Mouse (Mus musculus) kidney, postnatal 4 days (tissue): ENCODE measurements around the gene Grb2.

ENCODE experiments used
- DNase-seq, 2 experiments: peaks; one replicate each; pipeline ENCODE4 v3.0.0; 2021; ENCODE audit warnings: mixed read lengths in 2 of 2

Gene Grb2

DNA sequence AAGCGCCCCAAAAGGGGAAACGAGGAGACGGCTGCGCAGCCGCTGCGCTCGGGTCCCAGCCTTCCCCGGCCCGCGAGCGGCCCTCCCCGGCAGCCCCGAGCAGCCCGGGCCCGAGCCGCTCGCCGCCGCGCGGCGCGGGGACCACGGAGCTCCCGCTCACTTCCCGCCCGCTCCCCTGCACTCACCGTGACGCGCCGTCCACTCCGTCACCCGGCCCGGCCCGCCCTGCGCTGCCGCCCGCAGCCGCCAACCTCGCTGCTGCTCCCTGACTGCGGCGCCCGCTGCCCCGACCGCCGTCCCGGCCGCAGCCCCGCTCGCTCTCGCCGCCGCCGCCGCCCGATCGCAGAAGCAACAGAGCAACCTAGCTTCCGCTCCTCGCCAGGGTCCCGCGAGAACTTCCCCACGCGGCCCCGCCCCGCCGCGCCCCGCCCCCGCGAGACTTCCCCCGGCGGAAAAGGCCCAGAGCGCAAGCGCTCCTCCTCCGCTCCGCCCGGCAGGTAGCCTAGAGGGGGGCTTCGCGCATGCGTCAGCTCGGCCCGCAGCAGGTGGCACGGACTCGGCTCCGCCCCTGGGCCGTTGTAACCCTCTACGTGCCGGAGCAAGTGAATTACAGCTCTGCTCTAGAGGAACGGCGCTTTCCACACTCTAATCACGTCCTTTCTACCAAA lies at the start of gene Grb2:
Gene Grb2 (minus strand): TSS at position 389 of the 668 bp plus-strand sequence.
- peak; percentile 99 to 100 for DNase-seq

DNA sequence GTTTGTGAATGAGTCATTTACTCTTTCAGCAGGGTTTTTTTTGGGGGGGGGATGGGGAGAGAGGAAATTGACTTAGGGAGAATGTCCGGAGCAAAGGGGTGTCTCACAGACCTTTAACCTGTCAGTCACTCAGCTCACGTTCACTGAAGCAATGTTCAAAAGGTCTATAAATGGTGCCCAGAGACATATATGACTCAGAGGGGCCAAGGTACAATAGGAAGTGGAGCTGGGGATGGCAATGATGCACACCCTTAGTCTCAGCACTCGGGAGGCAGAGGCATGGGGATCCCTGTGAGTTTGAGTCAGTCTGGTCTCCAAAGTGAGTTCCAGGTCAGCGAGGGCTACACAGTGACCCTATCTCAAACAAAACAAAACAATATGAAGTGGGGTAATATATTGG lies 45.1 kb upstream of the Grb2 start:
- no peak for DNase-seq

DNA sequence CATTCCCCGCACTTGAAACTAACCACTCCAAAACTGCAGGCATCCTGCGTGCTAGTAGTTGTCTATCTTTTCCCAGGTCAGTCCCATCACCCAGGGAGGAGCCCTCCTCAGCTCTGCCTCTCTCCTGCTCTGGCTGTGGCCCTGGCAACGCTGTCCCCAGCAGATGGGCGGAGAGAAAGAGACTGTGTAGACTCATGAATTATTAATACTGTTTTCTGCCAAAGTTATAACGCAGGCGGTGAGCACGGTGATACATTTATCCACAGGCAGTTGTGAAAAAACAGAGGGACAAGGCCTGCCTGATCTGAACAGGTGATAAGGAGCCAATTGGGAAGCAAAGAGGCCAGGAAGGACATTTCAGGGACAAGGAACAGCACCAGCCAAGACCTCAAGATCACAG lies 44.3 kb upstream of the Grb2 start:
- DNase-seq: no peak

DNA sequence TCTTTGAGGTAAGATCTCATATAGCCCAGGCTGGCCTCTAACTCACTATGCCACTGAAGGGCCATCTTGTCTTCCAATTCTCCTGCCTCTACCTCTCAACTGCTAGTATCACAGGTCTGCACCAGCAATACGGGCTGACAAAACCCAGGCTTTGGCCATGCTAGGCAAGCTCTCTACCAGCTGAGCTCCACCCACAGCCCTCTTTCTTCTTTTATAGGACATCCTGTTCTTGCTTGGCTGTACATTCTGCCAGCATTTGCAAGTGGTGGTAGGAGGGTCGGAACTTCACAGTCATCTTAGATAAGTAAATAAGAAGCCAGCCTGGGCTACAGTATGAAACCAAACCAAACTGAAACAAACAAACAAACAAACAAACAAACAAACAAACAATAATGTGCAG lies 43.3 kb upstream of the Grb2 start:
- no peak for DNase-seq

DNA sequence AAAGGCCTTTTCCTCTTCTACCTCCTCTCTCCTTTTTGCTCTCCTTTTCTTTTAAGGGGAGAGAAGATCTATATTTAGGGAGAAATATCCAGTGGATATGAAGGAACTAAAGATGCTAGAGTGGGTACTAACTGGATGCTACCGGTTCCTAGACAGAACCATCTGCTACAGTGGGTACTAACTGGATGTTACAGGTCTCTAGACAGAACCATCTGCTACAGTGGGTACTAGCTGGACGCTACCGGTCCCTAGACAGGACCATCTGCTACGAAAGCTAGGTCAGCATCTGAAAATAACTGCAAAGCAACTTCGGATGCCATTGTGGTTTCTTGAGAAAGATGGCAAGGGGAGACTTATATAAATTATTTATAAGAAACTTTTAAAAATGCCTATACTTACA lies 41.4 kb upstream of the Grb2 start:
- DNase-seq: no peak

DNA sequence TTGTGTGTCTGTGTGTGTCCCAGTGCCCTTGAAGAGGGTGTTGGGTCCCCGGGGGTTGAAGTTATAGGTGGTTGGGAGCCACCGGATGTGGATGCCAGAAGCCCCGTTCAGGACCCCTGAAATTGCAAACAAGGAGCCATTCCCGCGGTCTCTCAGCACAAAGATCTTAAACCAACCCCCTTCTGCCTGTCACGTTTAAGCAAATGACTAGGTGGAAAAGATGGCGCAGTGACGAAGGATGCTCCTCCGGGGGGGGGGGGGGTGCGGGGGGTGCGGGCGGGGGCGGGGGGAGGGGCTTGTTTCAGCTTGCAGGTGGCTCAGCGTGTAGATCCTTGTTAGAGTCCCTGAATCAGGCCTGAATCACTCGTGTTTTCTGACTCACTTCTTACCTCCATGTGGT lies 39.0 kb upstream of the Grb2 start:
- no peak for DNase-seq

DNA sequence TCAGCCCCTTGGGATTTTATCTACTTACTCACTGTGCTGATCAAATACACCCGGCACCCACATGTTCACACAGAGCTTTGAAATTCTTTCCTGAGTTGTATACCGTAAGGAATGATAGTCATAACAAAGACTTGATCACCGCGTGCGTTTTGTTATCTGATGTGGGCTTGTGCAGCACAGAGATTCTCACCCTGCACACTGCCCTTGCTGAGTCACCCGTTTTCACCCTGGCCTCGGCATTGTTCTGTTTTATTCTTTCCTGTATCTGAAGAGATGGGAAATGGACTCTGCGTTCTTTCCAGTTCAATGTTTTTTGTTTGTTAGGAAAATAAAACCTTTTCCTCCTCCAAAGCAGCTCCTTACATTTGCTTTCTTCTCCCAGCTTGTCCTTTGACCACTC lies 38.4 kb upstream of the Grb2 start:
- peak in 1 of 2 experiments; percentile 21 for DNase-seq

DNA sequence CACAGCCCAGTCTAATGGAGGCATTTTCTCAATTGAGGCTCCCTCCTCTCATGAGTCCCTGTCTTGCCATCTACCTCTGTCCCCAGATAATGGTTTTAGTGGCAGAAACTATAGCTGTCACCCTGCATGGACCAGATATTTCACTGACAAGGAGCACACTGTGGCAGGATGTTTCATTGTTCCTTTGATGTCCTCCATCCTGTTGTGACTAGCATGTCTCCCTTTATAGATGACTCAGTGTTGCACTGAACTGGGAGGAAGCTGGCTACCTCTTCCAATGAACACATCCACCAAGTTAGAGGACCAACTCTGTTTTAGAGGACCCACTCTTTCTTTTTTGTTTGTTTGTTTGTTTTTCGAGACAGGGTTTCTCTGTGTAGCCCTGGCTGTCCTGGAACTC lies 37.7 kb upstream of the Grb2 start:
- DNase-seq: no peak

DNA sequence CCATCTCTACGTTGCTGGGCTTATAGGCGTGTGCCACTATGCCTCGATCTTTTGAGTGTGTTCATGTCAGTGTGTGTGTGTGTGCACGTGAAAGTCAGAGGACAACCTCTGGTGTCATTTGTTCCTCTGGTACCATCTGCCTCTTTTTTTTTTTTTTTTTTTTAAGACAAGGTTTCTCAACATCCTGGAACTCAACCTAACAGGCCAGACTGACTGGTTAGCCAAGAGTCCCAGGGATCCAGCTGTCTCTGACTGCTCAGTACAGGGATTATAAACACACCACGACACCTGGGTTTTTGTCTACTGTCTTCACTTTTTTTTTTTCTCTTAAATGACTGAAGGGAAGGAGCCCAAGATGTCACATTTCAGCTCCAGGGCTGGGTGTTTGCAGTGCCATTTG lies 36.0 kb upstream of the Grb2 start:
- no peak for DNase-seq

DNA sequence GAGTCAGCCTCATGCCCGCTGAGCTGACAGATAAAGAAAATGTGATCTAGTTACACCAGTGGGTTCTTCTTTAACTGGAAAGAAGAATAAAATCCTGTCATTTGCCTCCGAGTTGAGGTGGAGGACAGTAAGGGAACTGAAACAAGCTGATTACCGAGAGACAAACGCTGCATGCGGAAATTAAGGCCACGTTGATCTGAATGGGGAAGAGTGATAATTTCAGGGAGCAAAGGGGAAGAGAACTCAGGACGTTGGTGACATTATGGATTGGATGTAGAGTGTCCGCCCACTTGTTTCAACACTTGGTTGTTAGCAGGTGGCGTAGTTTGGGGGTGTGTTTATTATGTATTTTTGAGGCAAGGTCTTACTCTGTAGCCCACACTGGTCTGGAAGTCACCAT lies 34.5 kb upstream of the Grb2 start:
- no peak for DNase-seq

DNA sequence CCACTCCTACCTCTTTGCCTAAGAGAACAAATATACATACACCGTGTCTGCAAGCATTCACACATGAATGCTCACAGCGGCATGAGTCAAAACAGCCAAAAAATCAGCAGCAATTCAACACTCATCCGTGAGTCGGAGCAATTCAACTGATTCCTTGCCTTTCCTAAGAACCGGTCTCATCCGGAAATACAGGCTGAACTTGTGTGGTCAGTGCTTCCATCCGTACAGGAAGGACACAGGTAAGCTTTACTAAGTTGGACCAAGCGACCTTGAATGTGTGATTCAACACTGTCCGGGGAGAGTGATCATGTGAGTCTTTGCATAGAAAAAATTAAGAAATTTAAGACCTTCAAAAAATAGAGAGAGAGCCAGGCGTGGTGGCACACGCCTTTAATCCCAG lies 32.7 kb upstream of the Grb2 start:
- DNase-seq: no peak

DNA sequence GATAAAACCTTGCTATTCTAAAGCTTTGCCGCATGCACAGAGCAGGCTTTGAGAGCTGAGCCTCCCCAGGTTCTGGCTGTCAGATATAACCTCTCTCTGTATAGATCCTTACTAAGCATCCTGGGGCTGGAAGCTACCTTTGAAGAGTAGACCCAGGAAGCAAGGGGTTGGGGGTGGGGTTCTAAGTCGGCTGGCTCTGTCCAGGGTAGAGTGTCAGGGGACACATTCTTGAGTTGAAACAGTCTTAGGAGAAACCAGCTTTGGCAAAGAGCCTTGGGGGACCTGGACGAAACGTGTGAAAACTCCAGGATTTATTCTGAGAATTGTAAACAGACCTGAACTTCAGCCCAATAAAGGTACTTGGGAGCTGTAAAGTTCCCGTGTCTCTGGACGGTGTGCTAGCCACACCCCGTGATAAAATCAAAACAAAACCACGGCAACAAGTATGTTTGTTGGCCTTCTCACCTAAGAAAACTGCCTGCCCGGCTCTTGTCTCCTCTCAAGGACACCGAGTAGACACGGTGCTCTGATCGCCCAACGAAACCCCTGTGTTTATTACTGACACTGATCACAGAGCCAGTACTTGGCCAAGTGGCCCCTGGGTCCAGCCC lies 30.0 kb upstream of the Grb2 start:
- DNase-seq: no peak

DNA sequence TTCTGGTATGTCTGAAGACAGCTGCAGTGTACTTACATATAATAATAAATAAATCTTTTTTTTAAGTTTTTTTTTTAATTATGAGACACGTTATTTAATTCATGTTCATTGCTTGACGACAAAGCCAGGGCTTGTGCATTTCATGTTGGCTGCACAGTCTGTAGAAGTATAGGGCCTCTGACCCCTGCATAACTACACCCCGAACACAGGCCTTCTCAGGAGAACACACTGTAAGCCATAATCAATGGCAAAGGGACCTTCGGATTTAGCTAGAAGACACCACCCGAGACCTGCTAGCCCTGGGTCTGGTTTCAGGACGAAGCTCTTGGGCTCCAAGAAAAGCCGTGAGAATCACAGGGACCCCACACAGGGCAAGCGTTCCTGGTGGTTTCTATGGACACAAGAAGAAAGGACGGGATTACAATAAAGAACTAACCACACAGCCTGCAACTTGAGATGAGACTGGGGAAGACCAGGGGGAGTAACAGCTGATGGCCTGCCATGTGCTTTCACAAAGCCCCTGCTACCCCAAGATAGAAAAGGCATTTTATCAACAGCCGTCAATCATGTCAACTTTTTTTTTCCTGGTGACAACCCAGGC lies 29.3 kb upstream of the Grb2 start:
- no peak for DNase-seq

DNA sequence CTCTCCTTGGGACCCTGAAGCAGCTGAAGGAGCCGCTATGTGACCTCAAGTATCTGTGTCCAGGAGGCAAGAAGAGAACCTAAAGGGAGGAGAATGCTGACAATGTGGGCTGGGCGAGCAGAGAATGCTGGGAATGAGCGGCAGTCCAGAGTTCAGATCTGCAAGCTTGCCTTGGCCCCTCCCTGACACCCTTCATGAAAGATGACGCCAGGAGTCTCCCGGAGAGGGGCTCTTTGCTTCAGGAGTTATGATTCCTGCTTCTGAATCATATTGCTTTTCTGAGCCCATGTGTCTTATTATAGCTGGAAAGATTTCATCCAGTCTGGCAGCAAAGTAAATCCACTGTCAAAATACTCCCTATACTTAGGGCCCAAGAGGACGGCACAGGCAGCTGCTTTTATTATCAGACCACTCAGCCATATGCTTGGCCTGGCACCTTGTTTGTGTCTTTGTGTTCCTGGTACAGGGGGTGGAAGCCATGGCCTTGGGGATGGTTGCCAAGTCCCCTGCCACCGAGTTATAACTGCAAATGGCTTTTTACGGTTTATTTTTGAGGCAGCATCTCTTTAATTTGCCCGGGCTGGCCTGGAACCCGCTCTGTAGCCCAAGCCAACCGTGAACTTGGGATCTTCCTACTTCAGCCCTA lies 25.8 kb upstream of the Grb2 start:
- DNase-seq: peak; percentile 30 to 56

DNA sequence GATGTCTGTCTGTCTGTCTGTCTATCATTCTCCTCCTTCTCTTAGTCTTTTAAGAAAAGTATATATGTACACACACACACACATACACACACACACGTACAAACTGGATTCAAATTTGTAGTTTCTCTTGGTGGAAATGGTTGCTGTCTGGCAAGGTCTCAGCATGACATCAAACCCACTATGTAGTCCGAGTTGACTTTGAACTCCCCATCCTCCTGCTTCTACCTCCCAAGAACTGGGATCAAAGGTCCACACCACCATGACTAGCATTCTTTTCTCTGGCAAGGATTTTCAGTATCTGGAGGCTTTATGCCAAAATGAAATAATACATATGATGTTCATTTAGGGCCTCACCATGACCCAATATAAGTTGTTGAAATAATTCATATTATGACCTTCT lies 14.8 kb upstream of the Grb2 start:
- DNase-seq: no peak

DNA sequence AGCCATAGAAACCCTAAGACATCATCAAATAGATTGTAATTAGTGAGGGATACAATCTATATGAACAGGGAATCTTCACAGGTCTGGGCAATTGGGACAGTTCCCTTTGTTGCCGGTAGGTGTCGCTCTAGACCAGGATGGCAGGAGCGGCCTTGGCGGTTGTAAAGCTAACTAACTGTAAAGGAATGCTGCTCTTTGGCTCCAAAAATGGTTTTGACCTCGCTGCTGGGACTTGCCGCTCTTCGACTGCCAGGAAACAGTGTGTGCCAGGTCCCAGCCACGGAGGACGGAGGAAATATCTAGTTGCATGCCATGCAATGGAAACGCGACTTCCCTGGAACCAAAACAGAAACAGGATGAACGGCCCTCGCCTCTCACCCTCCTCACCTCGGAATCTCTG lies 14.2 kb upstream of the Grb2 start:
- peak; percentile 89 to 90 for DNase-seq

DNA sequence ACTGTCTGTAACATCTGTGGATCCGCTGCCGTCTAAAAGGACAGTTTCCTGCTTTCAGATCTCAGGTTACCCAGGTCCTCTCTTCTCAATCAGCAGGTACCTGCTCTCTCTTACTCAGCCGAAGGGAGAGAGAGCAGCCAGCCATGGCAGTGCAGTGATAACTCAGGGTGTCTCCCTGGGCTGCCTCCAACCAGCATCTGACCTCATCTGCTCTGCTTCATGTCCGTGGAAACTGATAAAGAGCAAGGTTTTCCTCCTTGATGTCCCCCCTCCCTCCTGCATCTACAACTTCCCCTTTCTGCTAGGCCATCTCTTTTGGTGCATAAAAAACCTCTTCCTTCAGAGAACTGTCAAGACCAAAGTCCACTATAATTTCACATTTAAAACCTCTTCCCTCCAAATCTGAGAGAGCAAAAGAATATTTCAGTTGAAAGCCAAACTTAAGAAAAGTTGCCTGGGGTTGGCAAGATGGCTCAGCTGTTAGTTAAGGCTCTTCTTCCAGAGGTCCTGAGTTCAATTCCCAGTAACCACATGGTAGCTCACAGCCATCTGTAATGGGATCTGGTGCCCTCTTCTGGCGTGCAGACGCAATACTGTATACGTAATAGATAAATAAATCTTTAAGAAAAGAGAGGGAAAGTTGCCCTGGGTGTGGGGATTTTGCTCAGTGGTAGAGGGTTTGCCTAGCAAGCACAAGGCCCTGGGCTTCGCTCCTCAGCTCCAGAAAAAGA lies 9.4 kb upstream of the Grb2 start:
- DNase-seq: peak; percentile 47 to 52

DNA sequence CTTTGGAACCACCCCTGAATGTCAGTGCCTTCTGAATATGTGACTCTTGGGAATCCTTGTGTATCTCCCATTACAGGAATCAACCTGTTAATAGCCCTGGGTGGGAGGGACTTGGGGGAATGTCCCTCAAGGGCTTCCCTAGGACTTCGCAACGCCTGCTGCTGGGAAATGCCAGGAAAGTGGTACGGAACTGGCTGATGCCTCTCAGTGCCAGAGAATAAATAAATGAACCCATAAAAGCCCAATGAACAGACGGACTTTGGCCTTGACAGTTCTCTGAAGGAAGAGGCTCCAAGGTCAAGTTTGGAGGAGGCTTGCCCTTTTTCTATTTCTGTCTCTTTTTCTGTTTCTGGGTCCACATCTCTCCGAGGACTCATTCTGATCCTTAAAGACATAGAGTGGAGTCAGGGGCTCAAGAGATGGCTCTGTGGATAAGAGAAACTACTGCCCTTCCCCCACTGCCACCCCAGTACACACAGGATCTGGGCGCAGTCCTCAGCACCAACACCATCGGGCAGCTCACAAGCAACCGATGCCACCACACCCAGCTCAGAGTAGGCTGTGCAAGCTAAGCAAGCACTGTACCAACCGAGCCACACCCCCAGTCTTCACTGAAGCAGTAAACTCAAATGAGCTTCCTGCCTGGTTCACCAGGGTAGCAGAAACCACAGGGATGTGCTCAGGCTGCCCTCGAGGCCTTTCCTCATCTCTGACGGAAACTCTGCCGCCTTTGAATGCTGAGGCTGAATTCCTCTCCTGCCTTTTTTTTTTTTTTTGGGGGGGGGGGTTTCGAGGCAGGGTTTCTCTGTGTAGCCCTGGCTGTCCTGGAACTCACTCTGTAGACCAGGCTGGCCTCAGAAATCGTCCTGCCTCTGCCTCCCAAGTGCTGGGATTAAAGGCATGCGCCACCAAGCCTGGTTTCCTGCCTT lies 8.3 kb upstream of the Grb2 start:
- no peak for DNase-seq

DNA sequence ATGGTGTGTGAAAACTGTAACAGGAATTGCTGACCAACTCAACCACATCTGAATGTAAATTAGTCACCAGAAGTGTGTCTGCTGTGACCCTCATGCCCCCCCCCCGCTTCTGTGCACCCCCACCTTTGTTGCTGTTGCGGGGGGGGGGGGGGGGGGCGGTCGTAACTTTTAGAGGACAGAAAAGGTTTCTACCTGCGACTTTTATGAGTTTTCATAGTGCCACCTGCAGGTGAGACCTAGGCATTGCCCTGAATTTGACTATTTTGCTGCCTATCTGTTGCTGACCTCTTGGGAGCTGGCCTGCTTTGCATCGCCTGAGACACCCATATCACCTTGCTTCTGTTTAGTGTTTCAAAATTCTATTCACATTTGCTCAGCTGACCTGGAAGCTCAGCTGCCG lies 6.1 kb upstream of the Grb2 start:
- DNase-seq: peak; percentile 65 to 74

DNA sequence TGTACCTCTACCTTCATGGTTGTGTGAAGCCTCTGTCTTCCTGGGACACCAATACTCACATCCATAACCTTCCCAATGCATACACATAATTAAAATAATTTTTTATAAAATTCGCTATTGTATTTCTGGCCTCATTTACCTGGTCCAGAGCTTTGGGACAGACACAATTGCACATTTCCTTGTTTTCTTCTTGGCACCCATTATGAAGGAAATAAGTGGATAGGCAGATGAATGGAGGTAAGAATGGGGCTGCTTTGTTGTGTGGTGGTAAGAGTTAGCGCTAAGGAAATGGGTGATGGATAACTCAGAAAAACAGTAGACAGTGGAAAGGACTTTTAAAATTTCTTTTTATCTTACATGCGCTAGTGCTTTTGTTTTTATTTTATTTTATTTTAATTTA lies 5.0 kb upstream of the Grb2 start:
- no peak for DNase-seq

DNA sequence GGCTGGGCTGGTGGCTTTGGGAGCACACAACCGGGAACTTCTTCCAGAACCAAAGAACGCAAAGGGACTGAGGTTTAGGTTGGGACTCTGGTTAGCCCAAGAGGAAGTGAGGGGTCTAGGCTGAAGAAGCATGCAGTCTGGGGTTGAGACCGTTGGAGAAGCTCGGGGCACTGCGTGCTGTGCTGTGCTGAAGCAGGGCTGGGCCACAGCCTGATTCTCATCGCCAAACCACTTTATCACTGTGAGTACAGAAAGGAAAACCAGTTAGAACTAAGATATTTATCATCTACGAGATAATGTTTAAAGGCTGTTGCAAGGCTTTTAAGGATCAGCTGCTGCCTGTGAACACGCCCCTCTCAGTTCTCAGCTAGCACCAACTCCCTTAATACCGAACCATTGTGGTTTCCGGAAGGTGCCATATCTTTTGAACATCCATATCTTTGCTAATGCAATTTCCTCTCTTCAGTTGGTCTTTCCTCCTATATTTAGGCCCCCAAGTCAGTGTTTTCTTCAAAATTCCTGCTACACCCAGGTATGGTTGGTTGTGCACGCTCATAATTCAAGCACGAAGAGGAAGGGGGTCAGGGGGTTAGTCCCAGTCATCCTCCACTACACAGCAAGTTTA lies 4.4 kb upstream of the Grb2 start:
- DNase-seq: no peak

DNA sequence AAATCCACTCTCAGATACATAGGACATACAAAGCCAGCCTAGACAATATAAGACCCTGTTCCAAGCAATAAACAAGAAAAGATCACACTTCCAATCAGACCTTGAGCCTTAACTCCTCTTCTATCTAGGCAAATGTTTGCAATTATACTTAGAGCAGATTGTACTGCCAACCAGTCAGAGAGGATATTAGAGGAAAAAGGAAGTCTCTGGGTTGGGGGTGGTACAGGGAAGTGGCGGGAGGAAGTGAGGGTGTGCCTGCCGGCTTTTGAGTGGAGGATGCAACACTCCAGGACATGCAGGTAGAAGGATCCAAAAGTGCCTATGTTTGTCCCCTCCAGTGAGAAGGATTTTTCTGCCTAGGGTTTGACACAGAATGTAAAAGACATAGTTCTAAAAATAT lies 3.9 kb upstream of the Grb2 start:
- no peak for DNase-seq
